Mouse (Mus musculus) bone marrow macrophage, adult 2 months (primary cell): ENCODE data around the gene Ctsw.

Source experiments
- CTCF ChIP-seq: IDR thresholded peaks from 2 replicates; pipeline ENCODE4 v1.5.1; 2012; ENCODE audit warnings: low read depth, mild to moderate bottlenecking, low read length, moderate library complexity
- POLR2A ChIP-seq: IDR thresholded peaks from 2 replicates; pipeline ENCODE4 v1.6.1; 2012; ENCODE audit warnings: mild to moderate bottlenecking, low read depth, low read length, borderline replicate concordance

- TF ChIP-seq POLR2A (no peak), CTCF (no peak)
Observed at GRCm38 (mm10) chr19:5424782-5425741, 43.2 kb downstream of the Ctsw start, which contains the start of the genes Drap1 and AI837181.
